Mouse (Mus musculus): Measurements from ENCODE around the gene Ttf1.

The Ttf1 gene

DNA sequence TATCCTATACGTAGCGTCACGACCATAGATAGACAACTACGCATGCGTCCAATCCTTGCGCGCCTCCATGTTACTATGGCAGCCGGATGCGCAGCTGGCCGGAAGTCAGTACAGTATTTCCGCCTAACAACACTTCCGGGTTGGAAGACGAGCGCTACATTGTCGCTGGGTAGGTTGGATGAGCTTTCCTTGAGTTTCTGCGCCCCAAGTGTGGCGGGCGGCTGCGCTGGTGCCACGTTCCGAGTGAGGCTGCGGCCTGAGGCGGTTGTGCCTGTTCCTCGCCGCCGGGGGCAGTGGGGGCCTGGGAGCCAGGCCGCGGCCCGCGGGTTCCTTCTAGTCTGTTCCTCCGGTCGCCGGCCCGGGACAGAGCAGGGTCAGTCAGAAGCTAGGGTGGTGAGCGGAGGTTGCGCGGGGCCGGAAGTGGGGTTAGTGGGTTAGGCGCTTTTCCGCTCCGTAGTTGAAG, at the start of gene Ttf1:
Ttf1 (plus strand) TSS at position 128 of the 463 bp plus-strand sequence.
- DNase-seq (ENCODE audit: low read depth, low spot score), result peak; percentile 98

GRCm38 (mm10) chr2:29012523-29012922, 47.5 kb upstream of the Ttf1 start:
- no peak for DNase-seq (ENCODE audit: low read depth, low spot score)

DNA sequence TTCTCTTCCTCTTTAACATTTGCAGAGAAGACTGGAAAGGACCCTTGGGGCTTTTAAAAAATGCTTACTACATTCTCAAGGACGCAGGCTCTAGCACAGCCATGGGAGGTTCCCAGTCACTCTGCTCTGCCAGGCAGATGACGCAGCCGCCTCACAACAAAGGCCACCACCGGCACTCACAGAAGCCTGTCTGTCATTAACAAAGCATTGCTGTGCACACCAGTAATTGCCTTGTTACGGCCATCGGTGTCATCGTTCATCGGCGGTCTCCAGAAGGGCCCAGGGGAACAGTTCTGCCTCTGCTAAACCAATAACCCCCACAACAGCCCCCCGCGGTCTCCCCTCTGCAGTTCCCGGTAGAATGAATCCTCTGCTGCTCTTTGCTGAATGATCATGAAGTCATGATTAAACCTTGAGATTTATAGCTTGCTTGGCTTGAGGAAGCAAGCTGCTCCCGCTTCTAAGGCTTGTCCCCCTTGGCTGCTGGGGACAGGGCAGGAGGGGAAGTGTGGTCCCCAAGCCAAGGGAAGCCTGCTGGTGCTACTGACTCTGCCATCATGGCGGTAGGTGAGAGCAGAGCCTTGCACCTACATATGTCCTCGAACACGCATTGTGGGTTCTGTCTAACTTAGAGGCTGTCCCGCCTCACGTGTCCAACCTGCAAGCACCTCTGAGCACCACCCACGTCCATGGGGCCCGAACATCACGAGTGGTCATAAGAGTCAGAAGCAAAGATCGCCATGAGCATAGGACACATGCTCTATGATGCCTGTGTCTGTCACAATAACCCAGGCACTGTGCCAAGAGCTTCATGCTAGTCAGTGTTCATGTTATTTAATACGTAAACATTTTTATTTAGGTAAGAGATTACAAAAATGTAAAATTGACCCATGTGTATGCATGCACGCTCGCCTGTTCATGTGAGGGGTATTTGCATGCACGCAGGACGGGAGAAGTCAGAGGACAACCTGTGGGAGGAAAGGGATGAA, 43.2 kb upstream of the Ttf1 start:
- no peak for DNase-seq (ENCODE audit: low read depth, low spot score)

DNA sequence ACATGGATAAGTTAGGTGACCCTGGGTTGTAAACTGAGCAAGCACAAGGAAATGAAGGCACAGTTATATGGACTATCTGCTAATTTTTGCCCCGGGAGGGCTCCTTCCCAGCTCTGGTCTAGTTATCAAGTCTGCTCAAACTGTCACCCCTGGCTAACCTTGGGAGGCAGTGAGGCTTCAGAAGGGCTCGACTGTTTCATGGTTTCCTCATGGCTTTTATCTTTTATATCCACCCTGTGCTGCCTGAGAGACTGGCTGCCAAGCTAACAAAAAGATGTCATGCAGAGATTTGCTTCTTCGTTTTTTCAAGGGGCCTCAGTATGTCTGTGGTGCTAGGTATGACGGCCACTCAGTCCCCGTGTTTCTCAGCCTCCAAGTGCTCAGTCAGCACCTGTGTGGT, 41.4 kb upstream of the Ttf1 start:
- no peak for DNase-seq (ENCODE audit: low read depth, low spot score)

- DNase-seq (ENCODE audit: low read depth, low spot score), result no peak
These were observed 39.0 kb upstream of the Ttf1 start for GRCm38 (mm10) chr2:29021025-29021424.

GRCm38 (mm10) chr2:29023001-29023400, 37.1 kb upstream of the Ttf1 start:
- DNase-seq (ENCODE audit: low read depth, low spot score), result no peak

DNA sequence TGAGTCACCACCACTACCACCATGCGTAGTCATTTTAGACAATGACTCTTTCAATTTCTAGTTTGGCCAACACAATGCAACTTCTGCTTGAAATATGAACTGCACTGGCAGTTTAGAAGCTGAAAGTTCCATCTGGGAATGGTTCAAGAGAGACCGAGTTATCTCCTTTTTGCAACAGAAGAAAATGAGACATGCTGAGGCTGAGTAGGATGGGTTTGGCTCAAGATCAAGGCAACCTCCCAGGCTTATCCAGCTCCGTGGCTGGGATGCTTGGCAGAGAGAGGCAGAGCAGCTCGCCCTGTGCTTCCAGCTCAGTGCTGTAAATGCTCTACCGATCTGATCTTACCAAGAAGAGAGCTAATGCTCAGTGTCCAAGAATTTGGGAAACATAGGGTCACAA, 34.8 kb upstream of the Ttf1 start:
- peak; percentile 86 for DNase-seq (ENCODE audit: low read depth, low spot score)

DNA sequence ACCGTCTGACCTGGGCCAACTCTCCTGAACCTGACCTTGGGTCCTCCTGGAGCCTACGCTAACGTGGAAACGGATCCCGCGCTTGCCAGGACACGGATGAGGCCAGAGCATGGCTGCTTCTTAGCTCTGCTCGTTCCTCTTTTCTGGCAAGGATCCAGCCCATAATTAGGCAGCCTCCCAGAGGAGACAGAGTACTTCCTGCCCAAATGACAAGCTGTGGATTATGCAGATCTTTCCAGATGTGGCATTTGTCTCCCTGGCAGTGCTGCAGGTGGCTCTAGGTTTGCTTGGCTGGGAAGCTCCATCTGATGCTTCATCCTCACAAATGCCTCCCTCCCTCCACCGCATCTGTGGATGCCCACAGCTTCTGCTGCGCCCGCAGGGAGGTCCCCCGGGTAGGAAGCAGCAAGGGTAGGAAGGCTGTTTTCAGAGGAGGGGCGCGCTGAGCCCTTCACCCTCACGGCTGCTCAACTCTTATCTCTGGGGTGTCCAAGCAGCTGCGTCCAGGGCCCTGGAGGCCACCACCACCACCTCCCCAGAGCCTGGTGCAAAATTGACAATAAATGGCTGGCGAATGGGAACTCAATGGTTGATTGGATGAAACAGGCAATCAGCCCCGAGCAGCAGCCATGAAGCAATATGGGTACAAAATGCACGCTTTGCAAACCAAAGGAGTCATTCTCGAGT, 29.9 kb upstream of the Ttf1 start:
- DNase-seq (ENCODE audit: low read depth, low spot score), result peak; percentile 54

- DNase-seq (ENCODE audit: low read depth, low spot score), result no peak
These were observed 28.1 kb upstream of the Ttf1 start for GRCm38 (mm10) chr2:29031951-29032350.

DNA sequence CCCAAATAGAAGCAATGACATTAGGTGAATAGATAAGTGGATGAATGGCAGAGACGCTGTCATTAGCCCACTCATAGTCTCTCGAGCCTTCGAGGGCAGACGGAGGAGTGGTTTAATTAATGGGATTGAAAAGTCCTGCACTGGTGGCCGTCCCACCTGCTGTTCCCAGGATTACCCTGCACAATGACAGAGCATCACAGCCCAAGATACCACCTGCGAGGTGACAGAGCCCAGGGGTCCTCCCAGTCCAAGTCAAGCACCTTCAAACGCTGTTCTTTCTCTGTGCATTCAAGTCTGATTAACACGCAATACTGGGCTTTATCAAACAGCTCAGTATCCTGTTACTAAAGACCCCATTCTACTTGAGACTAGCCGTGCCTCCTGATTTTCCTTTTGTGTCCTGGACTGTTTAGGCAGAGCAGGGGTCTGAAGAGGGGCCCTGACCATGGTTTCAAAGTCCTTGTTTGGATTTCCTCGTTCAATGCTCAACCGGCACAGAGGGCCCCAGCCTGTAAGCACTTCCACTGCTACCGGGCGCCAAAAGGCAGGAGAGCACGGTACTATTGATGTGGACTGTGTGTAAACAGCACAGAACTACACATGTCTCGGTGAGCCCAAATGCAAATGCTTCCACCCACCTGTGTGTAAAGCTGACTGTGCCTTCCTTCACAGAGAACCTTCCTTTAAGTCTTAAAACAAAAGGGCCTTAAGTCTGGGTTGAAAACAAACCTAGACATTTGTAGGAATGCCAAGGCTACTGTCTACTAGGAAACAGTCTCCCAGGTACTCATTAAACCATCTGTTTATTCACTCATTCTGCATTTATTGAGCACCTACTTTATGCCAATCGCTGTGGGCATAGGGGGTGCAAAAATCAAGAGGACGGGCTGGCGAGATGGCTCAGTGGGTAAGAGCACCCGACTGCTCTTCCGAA, 25.3 kb upstream of the Ttf1 start:
- DNase-seq (ENCODE audit: low read depth, low spot score), result no peak

DNA sequence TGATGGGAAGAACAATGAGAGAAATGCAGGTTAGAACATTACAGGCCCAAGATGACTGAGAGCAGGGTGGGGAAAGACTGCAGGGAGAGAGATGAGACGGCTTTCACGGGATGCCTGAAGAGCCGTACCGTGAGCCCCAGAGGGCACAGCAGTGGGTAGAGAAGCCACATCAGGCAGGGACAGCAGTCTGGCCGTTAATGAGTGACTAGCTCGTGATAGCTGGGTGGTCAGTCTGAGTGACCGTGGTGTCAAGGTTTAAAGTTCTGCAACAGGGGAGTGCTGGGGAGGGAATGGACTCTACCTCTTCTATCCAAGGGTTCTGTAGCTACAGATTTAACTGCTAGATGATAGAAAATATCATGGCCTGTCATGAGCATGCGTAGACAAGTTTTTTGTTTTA, 24.4 kb upstream of the Ttf1 start:
- DNase-seq (ENCODE audit: low read depth, low spot score), result no peak

- DNase-seq (ENCODE audit: low read depth, low spot score), result no peak
These were observed 20.3 kb upstream of the Ttf1 start for GRCm38 (mm10) chr2:29039741-29040140.

DNA sequence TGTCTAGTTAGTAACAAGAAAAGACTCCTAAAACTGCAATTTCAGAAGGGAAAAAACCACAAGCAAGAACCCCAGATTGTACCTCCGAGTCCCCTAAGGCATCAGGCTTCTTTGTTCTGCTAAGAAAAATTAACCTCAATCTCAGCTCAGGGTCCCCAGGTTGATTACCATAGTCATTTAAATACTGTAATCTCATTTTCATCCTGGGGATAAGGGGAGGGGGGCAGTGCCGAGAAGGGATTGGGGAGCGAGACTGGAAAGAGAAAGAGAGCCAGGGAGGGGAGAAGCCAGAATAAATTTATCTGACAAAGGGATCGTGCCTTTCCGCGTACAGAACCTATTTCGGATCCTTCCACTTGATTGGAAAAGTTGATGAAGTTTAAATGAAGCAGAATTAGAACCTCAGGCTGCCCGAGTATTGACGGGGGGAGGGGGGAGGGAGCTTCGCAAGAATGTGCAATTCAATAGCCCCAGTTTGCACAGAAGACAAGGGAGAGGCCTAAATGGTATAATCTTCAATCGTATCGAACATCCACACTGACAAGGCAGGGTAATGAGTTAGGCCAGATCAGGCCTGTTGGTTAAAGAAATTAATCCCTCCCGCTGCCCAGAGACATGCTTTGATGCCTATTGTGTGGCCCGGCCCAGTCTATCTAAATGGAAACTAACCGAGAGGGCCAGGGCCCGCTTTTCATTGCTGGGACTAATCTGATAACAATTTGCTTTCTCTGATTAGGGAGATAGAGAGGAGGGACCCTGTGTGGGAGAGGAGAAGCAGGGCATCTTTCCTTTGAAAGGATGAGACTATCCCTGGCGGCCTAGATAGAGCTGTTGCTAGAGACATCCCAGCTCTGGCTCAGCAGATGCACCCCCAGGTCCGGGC, 19.2 kb upstream of the Ttf1 start:
- DNase-seq (ENCODE audit: low read depth, low spot score), result no peak

GRCm38 (mm10) chr2:29041477-29041768, 18.6 kb upstream of the Ttf1 start:
- DNase-seq (ENCODE audit: low read depth, low spot score), result no peak

DNA sequence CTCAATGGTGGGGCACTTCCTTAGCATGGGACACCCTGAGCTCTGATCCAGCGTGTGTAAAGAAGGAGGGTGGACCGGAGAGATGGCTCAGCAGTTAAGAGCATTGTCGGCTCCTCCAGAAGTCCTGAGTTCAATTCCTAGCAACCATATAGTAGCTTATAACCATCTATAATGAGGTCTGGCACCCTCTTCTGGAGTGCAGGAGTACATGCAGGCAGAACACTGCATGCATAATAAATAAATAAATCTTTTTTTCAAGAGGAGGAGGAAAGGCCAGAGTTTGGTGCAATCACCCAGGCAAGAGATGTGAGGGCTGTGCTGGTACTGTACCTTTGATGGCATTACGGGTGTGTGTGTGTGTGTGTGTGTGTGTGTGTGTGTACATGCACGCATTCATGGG, 17.9 kb upstream of the Ttf1 start:
- DNase-seq (ENCODE audit: low read depth, low spot score), result no peak

GRCm38 (mm10) chr2:29046151-29046550, 13.9 kb upstream of the Ttf1 start:
- peak; percentile 33 for DNase-seq (ENCODE audit: low read depth, low spot score)

DNA sequence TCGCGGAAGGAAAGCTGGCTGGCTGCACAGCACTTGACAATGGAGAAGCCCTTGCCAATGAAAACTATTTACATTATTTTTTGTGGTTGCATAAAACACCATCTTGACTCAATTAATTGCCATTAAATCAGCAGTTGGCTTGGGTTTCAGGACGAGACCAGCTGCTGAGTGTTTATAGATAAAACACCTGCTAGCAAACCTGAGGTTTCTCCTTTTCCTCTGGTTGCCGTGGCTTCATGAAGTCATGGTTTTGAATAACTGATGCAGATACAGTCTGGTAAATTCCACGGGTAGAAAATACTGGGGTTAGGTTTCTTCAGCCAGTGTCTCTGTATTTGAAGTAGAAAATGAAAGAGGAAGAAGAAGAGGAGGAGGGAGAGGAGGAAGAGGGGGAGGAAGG, 8.1 kb upstream of the Ttf1 start:
- DNase-seq (ENCODE audit: low read depth, low spot score), result no peak

GRCm38 (mm10) chr2:29052943-29053454, 7.1 kb upstream of the Ttf1 start:
- DNase-seq (ENCODE audit: low read depth, low spot score), result peak; percentile 61

GRCm38 (mm10) chr2:29053802-29054544, 6.1 kb upstream of the Ttf1 start:
- DNase-seq (ENCODE audit: low read depth, low spot score), result peak; percentile 63

GRCm38 (mm10) chr2:29054545-29054935, 5.5 kb upstream of the Ttf1 start:
- no peak for DNase-seq (ENCODE audit: low read depth, low spot score)
